Mouse (Mus musculus) heart, embryonic 10.5 days (tissue): Measurements from ENCODE around the gene Gpr87. TPM values are rescaled to one million over a fixed set of nuclear protein-coding genes. Genes with fewer than 3 reads are reported as not detected.

Source experiments
- polyA plus RNA-seq: library from polyadenylated mRNA; unstranded; fragments of >200 nt; fragmentation: Nextera tagmentation; extraction: Ambion mirVana; gene quantifications from 2 replicates; pipeline ENCODE4 v1.2.1, GENCODE M21; 2016

The Gpr87 gene
- polyA plus RNA-seq, 1 experiment from 2014 or later = 0.18 TPM

Other genes starting within 250 kb of the Gpr87 start
- 4.3 and 4.5 TPM in 2 replicates for gene Med12l, start 189.3 kb downstream of the Gpr87 start, polyA plus RNA-seq
- gene Gpr171, start 93.3 kb downstream of the Gpr87 start, polyA plus RNA-seq = 0.89 and 1.7 TPM in 2 replicates
- 1.4 and 3.4 TPM in 2 replicates for gene P2ry14, start 41.5 kb downstream of the Gpr87 start, polyA plus RNA-seq
- 0.16 and 0.29 TPM in 2 replicates for gene P2ry13, start 15.8 kb upstream of the Gpr87 start, polyA plus RNA-seq
- 0.30 and 0.73 TPM in 2 replicates for gene P2ry12, start 67.8 kb upstream of the Gpr87 start, polyA plus RNA-seq
- gene Igsf10, start 149.3 kb upstream of the Gpr87 start, polyA plus RNA-seq = 1.7 and 2.0 TPM in 2 replicates